Mouse (Mus musculus) WW6 (cell line): Measurements from ENCODE around the gene Arhgap28.

Experiments used
- DNase-seq: peaks from one replicate; pipeline ENCODE4 v3.0.0-alpha.2; 2013; ENCODE audit warnings: low read depth, low spot score

The Arhgap28 gene

GRCm38 (mm10) chr17:67993371-67994045 is 10.4 kb downstream of the Arhgap28 start:
- DNase-seq: no peak

- no peak for DNase-seq
These were observed 14.2 kb downstream of the Arhgap28 start for GRCm38 (mm10) chr17:67989716-67990115.

- no peak for DNase-seq
These were observed 14.8 kb downstream of the Arhgap28 start for GRCm38 (mm10) chr17:67988920-67989621.

- DNase-seq: no peak
These were observed 18.4 kb downstream of the Arhgap28 start for GRCm38 (mm10) chr17:67985532-67985931.

GRCm38 (mm10) chr17:67980573-67980972 is 23.3 kb downstream of the Arhgap28 start:
- DNase-seq: no peak

DNA sequence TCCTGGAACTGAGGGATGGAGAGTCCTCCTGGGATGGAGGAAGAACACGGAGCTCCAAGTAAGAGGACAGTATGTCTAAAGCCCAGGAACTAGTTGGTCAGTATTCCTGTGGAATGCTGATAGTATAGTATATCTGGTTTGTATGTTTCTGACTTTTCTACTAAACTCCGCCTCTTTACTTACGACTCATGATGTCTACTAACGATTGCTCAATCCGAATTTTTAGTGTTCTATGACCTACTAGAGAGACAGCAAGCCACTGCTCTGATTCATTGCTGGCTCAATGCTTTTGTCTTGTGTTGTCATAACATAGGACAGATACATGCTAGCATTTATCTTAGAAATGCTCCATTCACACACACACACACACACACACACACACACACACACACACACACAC is 24.7 kb downstream of the Arhgap28 start:
- DNase-seq: no peak

DNA sequence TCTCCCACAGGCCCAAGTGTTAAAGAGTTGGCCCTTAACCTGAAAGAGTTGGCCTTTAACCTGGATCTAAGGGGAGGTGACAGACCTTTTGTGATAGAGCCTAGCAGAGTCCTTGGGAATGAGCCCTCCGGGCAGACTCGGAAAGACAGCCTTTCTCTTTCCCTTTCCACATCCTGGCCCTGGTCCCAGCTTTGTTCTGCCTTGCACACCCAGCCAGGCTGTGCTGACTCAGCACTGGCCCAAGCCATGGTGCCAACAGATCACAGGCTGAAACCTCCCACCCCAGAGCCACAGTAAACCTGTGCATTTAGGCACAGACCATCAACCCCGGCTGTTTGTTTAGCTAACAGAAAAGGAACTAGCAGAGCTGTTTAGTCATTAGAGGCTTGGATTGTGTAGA is 25.1 kb downstream of the Arhgap28 start:
- no peak for DNase-seq

DNA sequence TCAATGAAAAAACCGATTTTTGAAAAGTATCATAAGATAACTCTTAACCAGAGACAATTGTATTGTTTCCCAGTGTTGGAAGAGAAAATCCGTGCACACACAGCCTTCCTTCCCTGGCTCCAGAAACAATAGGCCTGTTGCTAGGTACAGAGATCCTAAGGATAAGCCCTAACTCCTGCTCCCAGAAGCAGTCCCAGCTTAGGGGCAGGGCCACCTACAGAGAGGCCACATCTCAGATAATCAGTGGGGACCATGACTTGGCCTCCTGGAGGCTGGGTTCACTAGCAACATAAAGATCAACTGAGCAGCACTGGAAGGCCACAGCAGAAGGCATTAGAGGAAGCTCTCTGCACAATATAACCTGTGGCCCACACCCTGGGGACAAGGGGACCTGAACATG is 27.5 kb downstream of the Arhgap28 start:
- DNase-seq: no peak

GRCm38 (mm10) chr17:67976027-67976426 is 27.9 kb downstream of the Arhgap28 start:
- no peak for DNase-seq

GRCm38 (mm10) chr17:67974679-67975078 is 29.2 kb downstream of the Arhgap28 start:
- DNase-seq: no peak

DNA sequence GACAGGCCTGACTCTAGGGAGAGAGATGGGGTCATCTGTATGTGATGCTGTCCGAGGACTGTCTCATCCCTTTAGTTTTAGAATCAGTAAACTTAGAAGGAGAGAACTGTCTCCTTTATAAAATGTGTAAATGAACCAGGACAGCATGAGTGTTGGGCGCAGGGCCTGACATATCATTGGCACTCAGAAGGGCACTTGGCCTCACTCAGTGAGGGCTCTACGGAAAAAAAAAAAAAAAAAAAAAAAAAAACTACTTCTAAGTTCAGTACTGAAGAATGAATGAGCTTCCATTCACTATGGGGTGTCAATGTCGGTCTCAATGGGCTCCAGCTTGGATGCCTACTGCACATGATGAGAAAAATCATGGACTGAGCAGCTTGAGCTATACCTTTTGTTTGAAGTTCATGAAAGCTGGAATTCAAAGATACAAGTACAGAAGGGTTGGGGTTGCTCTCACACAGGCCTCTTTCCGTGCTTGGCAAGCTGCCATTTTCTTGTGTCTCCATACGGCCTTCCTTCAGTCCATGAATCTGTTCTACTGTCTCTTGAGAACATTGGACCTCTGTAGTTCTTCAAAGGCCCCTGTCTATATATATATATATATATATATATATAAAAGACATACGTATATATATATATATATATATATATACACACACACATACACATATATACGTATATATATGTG is 36.9 kb downstream of the Arhgap28 start:
- no peak for DNase-seq

DNA sequence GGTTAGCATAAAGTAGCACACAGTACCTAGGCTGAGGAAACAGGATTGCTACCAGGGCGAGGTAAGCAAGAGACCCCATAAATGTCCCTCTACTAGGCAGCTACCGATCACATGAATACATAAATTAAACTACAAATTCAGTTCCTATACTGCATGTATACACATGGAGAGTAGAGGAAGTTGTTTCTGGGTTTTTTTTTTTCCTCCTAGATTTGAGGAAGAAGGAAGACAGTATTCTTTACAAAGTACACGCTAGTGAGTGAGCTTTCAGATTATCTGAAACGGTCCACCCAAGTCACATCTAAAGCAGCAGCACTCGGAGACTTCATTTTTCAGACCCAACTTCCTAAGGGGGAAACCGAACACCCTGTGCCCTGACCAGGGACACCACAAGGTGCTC is 41.1 kb downstream of the Arhgap28 start:
- no peak for DNase-seq

- no peak for DNase-seq
These were observed 41.9 kb downstream of the Arhgap28 start for GRCm38 (mm10) chr17:67962020-67962419.

DNA sequence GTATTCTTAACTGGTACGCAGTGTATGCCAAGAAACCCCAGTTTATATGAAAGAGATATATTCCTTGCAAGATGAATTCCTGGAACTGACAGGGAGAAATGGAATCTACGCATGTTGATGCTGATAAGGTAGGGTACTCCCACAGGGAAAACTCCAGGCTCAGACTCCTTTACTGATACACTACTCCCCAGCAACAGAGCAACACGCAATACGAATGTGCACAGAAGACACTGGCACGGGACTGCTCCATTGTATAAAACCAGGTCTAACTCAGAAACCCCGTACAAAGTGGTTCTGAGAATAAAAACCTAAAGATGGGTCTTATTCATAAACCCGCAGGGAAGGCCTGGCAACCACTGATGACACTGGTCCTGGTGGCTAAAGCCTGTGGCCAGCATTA is 45.0 kb downstream of the Arhgap28 start:
- DNase-seq: no peak

DNA sequence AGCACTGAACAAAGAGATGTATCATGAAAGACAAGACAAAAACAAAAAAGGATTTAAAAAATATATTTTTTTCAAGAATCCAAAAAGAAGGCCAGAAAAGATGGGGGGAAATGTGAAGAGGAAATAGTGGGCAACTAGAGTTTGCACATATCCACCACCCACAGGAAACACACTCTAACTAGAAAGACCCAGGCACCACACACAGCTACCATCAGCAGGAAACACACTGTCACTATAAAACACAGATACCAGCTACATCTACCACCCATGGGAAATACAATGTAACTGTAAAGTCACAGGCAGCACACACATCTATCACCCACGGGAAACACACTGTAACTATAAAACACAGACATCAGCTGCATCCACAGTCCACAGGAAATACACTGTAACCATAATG is 46.3 kb downstream of the Arhgap28 start:
- no peak for DNase-seq

DNA sequence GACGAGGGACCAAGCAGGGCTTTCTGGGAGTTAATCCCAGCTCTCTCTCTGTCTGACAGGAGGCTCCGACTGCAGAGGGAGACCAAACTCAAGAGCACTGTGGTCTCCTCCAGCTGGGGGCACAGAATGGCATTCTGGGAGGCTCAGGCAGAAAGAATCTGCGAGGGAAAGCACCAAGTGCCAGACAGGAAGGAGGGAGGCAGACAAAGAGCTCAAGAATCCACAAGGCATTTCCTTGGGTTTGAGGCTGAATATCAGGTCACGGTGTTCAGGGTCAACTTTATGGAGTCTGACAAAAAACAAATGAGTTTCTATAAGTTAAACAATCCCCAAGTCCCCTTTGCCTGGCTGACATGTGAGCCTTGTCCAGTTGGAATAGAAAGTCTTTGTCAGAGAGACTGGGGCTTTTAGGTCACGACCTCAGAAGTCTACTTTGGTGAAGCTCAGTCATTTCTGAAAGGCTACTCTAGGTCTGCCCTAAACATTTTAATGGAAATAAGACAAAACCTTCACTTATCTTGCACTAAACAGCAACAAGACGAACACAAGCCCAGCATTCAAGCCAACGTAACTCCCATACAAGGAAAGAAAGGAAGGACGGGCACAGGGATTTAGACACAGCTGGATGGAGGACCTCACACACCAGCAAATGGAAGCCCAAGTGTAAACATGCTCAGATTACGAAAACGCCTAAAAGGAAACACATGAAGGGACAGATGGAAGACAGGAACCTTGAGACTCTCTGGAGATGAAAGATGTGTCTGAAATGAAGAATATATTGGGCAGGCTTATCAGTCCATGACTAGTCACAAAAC is 47.8 kb downstream of the Arhgap28 start:
- no peak for DNase-seq

- DNase-seq: no peak
These were observed 49.0 kb downstream of the Arhgap28 start for GRCm38 (mm10) chr17:67954961-67955360.

DNA sequence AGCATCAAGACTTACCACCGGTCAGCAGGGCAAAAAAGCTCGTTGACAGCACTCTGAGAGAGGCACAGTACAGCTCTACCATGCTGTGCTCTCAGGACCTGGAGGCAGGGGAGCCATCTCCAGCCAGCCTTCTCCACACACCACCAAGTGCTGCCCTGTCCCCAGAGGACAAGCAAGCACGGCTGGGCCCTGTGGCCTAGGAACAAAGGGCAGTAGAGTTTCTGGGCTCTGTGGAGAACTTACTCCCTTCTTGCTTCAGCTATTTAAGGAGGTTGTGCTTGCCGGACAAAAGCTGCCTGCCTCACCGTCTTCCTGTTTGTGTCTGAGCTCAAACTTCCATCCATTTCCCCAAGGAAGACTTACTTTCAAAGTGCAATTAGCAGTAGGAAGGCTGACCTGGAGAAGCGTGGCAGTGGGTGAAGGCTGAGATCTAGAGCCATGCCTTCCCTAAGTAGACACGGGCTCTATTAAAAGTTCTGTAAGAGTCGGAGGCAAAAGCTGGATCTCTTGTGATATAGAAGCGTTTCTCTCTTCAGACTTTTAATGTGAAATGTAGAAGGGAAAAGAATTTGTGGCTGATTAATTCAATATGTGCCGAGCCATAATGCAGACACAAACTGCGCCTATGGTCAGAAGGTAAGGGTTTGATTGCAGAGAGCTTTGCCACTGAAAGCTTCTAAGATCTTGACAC is 53.3 kb downstream of the Arhgap28 start:
- DNase-seq: no peak

DNA sequence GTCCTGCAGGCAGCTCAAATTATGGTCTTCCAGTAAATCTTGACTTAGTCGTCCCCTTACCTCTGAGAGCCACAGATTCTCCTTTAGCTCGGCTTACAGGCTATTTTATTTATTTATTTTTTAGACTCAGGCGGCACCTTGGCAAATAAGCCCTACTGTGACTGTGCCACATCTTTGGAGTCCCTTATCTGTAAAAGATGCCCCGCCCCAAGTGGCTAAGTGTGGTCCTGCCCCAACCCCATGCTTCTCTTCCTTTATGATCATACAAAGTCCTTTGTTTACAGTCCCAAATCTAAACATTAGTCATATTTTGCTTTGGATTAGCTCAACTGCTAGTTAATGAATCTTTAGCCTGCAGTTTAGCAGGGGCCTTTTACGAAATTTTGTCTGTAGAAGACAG is 55.3 kb downstream of the Arhgap28 start:
- DNase-seq: no peak

- no peak for DNase-seq
These were observed 58.5 kb downstream of the Arhgap28 start for GRCm38 (mm10) chr17:67945453-67945852.

- no peak for DNase-seq
These were observed 59.7 kb downstream of the Arhgap28 start for GRCm38 (mm10) chr17:67944256-67944655.
